Mouse (Mus musculus) lung, postnatal 36 days (tissue): ENCODE results near the gene Cant1.
A peak's percentile ranks its signal among the peaks of the same experiment; 100 is the strongest.

Experiments
- DNase-seq: peaks from one replicate; pipeline ENCODE4 v3.0.0; 2022; ENCODE audit warnings: mixed read lengths

Gene Cant1

GRCm38 (mm10) chr11:118428944-118429709 lies 10.2 kb upstream of the Cant1 start:
- no peak for DNase-seq

- DNase-seq = no peak
These were observed 9.6 kb upstream of the Cant1 start for GRCm38 (mm10) chr11:118428460-118428868.

- no peak for DNase-seq
These were observed 9.1 kb upstream of the Cant1 start, which contains the start of gene C1qtnf1 for GRCm38 (mm10) chr11:118427986-118428385. TSS of gene C1qtnf1 (plus strand) at chr11:118428203.

GRCm38 (mm10) chr11:118427266-118427779 lies 8.4 kb upstream of the Cant1 start:
- DNase-seq = no peak

GRCm38 (mm10) chr11:118426765-118427164 lies 7.9 kb upstream of the Cant1 start:
- no peak for DNase-seq

GRCm38 (mm10) chr11:118424621-118425335 lies 5.9 kb upstream of the Cant1 start:
- no peak for DNase-seq

GRCm38 (mm10) chr11:118423266-118423971 lies 4.5 kb upstream of the Cant1 start:
- DNase-seq = peak; percentile 92

GRCm38 (mm10) chr11:118420261-118420660 lies 1.4 kb upstream of the Cant1 start:
- DNase-seq = no peak

GRCm38 (mm10) chr11:118418442-118418833 lies 448 bp downstream of the Cant1 start:
- DNase-seq = no peak

GRCm38 (mm10) chr11:118417496-118417895 lies 1.4 kb downstream of the Cant1 start:
- DNase-seq = no peak

GRCm38 (mm10) chr11:118416046-118416445 lies 2.8 kb downstream of the Cant1 start:
- no peak for DNase-seq

GRCm38 (mm10) chr11:118415630-118416029 lies 3.3 kb downstream of the Cant1 start:
- DNase-seq = no peak

GRCm38 (mm10) chr11:118414270-118414669 lies 4.6 kb downstream of the Cant1 start:
- DNase-seq = no peak

GRCm38 (mm10) chr11:118413055-118413454 lies 5.8 kb downstream of the Cant1 start:
- DNase-seq = no peak

- no peak for DNase-seq
These were observed 6.3 kb downstream of the Cant1 start for GRCm38 (mm10) chr11:118412601-118413000.

GRCm38 (mm10) chr11:118411271-118411670 lies 7.6 kb downstream of the Cant1 start:
- DNase-seq = no peak

- no peak for DNase-seq
These were observed 8.4 kb downstream of the Cant1 start for GRCm38 (mm10) chr11:118410479-118410878.

GRCm38 (mm10) chr11:118410073-118410444 lies 8.8 kb downstream of the Cant1 start:
- no peak for DNase-seq

- no peak for DNase-seq
These were observed 9.5 kb downstream of the Cant1 start for GRCm38 (mm10) chr11:118409106-118410072.

- DNase-seq = no peak
These were observed 10.7 kb downstream of the Cant1 start for GRCm38 (mm10) chr11:118408051-118408740.

GRCm38 (mm10) chr11:118407318-118407910 lies 11.5 kb downstream of the Cant1 start:
- DNase-seq = no peak
